Mouse (Mus musculus) brain, embryonic 14.5 days (tissue): ENCODE results near the gene Ppp1r13b.

Experiments
- CTCF ChIP-seq: fragments of 200-500 bp; IDR thresholded peaks from 2 replicates; pipeline ENCODE4 v1.5.1; 2012; ENCODE audit warnings: inconsistent platforms, mild to moderate bottlenecking, moderate library complexity, borderline replicate concordance; ENCODE audit not compliant: insufficient read depth, insufficient read length; ENCODE audit errors: extremely low read depth
- POLR2A ChIP-seq: fragments of 200-500 bp; IDR thresholded peaks from 2 replicates; pipeline ENCODE4 v1.6.1; 2012; ENCODE audit warnings: mild to moderate bottlenecking, inconsistent platforms, borderline replicate concordance; ENCODE audit not compliant: poor library complexity, insufficient read depth, insufficient read length, severe bottlenecking; ENCODE audit errors: extremely low read depth

DNA sequence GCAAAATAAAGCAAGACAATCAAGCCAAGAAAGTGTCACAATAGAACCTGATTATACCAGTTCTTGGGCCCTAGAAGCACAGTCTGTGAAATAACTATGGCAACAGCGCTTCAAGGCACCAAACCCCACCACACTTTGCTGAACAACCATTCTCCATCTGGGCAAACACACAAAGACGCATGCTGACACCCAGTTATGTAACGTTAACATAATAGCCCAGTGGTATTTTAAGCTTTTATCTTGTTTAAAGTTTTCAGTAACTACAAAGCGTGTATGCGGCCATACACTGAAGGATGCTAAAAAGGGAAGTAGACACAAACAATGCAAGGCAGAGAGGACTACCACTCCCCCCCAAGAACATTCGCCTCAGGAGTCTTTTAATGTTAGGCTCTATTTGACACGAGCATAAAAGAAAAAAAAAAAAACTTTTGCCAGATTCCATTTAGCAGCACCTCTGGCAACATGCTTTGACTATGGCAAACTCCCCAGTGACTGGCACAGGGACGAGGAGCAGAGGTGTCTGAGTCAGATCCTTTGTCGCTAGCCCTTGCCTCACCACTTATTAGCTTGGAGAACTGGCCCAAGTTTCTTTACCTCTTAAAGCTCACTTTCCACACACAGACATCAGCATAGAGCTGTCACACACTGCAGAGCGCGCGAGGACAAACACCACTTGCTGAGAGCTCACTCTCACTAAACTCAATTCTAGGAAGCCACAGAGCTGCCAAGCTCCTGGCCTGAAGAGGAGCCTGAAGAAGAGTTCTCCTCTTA is 6.6 kb downstream of the Ppp1r13b start:
- no peak for TF ChIP-seq CTCF
- no peak for TF ChIP-seq POLR2A
